Mouse (Mus musculus): Measurements from ENCODE around the gene Nudt2. TPM values are rescaled to one million over a fixed set of nuclear protein-coding genes. Genes with fewer than 3 reads are reported as not detected.

Gene Nudt2
- total and polyA plus RNA-seq, 3 experiments: 21.7 to 40.2 (median 27.9) TPM

DNA sequence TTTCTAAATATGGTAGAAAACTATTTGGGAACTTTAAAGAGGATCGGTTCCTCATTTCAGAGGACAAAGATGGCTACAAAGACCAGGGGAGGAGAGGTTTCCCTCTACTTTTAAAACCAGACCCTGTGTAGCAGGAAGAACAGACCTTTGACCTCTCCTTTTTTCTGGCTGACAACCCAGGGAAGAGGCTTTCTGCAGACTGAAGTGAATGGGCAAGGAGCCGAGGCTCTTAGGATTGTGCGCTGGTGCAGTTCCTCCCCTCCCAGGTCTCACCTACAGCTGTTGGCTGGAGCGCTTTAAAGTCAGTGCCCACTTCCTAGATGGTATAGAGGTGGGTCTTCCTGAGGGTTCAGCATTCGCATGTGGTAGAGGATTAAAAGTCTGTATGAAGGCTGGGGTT is 32.1 kb downstream of the Nudt2 start:
- TF ChIP-seq MAFK (IDR thresholded peaks at IDR 0.05; ENCODE audit: insufficient replicate concordance, low read length): no peak
- TF ChIP-seq ZMIZ1 (IDR thresholded peaks at IDR 0.05; ENCODE audit: low read depth, low read length): no peak
- TF ChIP-seq MXI1 (IDR thresholded peaks at IDR 0.05; ENCODE audit: low read depth, low read length): no peak
- no peak for TF ChIP-seq GABPA (IDR thresholded peaks at IDR 0.05; ENCODE audit: insufficient replicate concordance, low read depth, low read length)
- no peak for TF ChIP-seq TCF12 (IDR thresholded peaks at IDR 0.05; ENCODE audit: low read depth, low read length)
- no peak for TF ChIP-seq HCFC1 (IDR thresholded peaks at IDR 0.05; ENCODE audit: low read depth, low read length)
- no peak for TF ChIP-seq ZNF384 (IDR thresholded peaks at IDR 0.05; ENCODE audit: low read depth, low read length)
- no peak for TF ChIP-seq MAX (IDR thresholded peaks at IDR 0.05; ENCODE audit: low read length)
- TF ChIP-seq SIN3A (IDR thresholded peaks at IDR 0.05; ENCODE audit: low read length): no peak
- no peak for TF ChIP-seq NRF1 (IDR thresholded peaks at IDR 0.05; ENCODE audit: low read depth, low read length)
- TF ChIP-seq IRF4 (IDR thresholded peaks at IDR 0.05; ENCODE audit: low read depth, low read length): no peak
- no peak for TF ChIP-seq RAD21 (IDR thresholded peaks at IDR 0.05; ENCODE audit: low read depth, low read length)
- no peak for TF ChIP-seq UBTF (IDR thresholded peaks at IDR 0.05; ENCODE audit: low read depth, low read length)
- no peak for DNase-seq (ENCODE audit: extremely low read depth)
- H3K79me2 ChIP-seq (replicated peaks; ENCODE audit: control insufficient read depth, extremely low read depth, insufficient read depth, poor library complexity, severe bottlenecking): no peaks in the 10 kb centered on the region
- H3K36me3 ChIP-seq (replicated peaks in 1 of 2; ENCODE audit: control insufficient read depth in 1 of 2, insufficient read depth in 1 of 2, low read length in 1 of 2): no peaks in the 10 kb centered on the region
- dilution Hi-C loops (cut with MboI; ENCODE audit: extremely low pct_ligation_motif_present, extremely low pct_unique_long_range_greater_than_20kb, low sequenced_read_pairs): no loop called here
- H3K4me2 ChIP-seq (ENCODE audit: insufficient read depth, low read depth, poor library complexity, severe bottlenecking): no peak overlapping the region
- no peak overlapping the region for H3K27ac ChIP-seq (ENCODE audit: insufficient read depth, low read depth)
- no peak overlapping the region for H3K9ac ChIP-seq (ENCODE audit: insufficient read depth, low read depth)
- no peak overlapping the region for H3K4me3 ChIP-seq (replicated peaks in 1 of 3; ENCODE audit: low read depth in 2 of 3, low read length in 2 of 3, poor library complexity in 1 of 3)
- H3K4me1 ChIP-seq (ENCODE audit: control insufficient read depth in 1 of 2, insufficient read depth in 2 of 2): no peaks in the 10 kb centered on the region
- in situ Hi-C loops (cut with MboI; ENCODE audit: low pct_ligation_motif_present, low pct_unique_long_range_greater_than_20kb, low sequenced_read_pairs): no loop called here
- H3K9me3 ChIP-seq (replicated peaks; ENCODE audit: low read length): peaks cover 14% of the 10 kb centered on the region
- H3K27me3 ChIP-seq (replicated peaks): peaks cover 34% of the 10 kb centered on the region

DNA sequence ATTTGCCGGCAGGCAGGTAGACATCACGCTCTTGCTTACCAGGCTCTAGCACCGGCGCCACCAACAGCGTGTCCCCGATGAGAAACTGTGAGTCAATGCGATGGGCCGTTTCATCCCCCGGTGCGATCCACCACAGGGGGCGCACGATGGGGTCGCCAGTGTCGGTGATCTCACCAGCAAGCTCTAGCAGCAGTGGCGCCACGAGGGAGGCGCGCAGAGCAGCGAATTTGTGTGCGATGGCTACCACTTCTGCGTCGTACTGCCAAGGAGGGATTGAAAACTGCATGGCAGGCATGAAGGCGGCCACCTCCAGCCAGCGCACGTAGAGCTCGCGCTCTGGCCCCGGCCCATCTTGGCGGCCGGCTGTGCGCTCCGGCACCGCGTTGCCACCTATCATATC is 32.6 kb downstream of the Nudt2 start:
- in situ Hi-C loops (cut with MboI; ENCODE audit: low pct_ligation_motif_present, low pct_unique_long_range_greater_than_20kb, low sequenced_read_pairs) (no loop called here), dilution Hi-C loops (cut with MboI; ENCODE audit: extremely low pct_ligation_motif_present, extremely low pct_unique_long_range_greater_than_20kb, low sequenced_read_pairs) (no loop called here)
- Histone ChIP-seq H3K36me3 (replicated peaks in 1 of 2; ENCODE audit: control insufficient read depth in 1 of 2, insufficient read depth in 1 of 2, low read length in 1 of 2) (no peaks in the 10 kb centered on the region), H3K27me3 (replicated peaks) (peaks cover 37% of the 10 kb centered on the region), H3K4me2 (ENCODE audit: insufficient read depth, low read depth, poor library complexity, severe bottlenecking) (no peak overlapping the region), H3K4me3 (replicated peaks in 1 of 3; ENCODE audit: low read depth in 2 of 3, low read length in 2 of 3, poor library complexity in 1 of 3) (no peak overlapping the region), H3K9me3 (replicated peaks; ENCODE audit: low read length) (peaks cover 14% of the 10 kb centered on the region), H3K4me1 (ENCODE audit: control insufficient read depth in 1 of 2, insufficient read depth in 2 of 2) (no peaks in the 10 kb centered on the region), H3K9ac (ENCODE audit: insufficient read depth, low read depth) (no peak overlapping the region), H3K79me2 (replicated peaks; ENCODE audit: control insufficient read depth, extremely low read depth, insufficient read depth, poor library complexity, severe bottlenecking) (no peaks in the 10 kb centered on the region), H3K27ac (ENCODE audit: insufficient read depth, low read depth) (no peak overlapping the region)
- TF ChIP-seq BHLHE40 (IDR thresholded peaks at IDR 0.05; ENCODE audit: low read depth, low read length): no peak
- no peak for TF ChIP-seq GABPA (IDR thresholded peaks at IDR 0.05; ENCODE audit: insufficient replicate concordance, low read depth, low read length)
- TF ChIP-seq UBTF (IDR thresholded peaks at IDR 0.05; ENCODE audit: low read depth, low read length): no peak
- no peak for TF ChIP-seq SIN3A (IDR thresholded peaks at IDR 0.05; ENCODE audit: low read length)
- TF ChIP-seq USF1 (IDR thresholded peaks at IDR 0.05; ENCODE audit: low read depth, low read length): no peak
- TF ChIP-seq NRF1 (IDR thresholded peaks at IDR 0.05; ENCODE audit: low read depth, low read length): no peak
- no peak for TF ChIP-seq SMC3 (IDR thresholded peaks at IDR 0.05; ENCODE audit: low read depth, low read length)
- TF ChIP-seq IRF4 (IDR thresholded peaks at IDR 0.05; ENCODE audit: low read depth, low read length): no peak
- no peak for TF ChIP-seq TCF12 (IDR thresholded peaks at IDR 0.05; ENCODE audit: low read depth, low read length)
- TF ChIP-seq CHD2 (IDR thresholded peaks at IDR 0.05; ENCODE audit: low read length): no peak
- TF ChIP-seq ZMIZ1 (IDR thresholded peaks at IDR 0.05; ENCODE audit: low read depth, low read length): no peak
- TF ChIP-seq PAX5 (IDR thresholded peaks at IDR 0.05; ENCODE audit: low read length): no peak
- TF ChIP-seq ETS1 (conservative IDR thresholded peaks at IDR 0.05; ENCODE audit: low read depth, low read length): no peak
- DNase-seq (ENCODE audit: extremely low read depth): no peak
